Mouse (Mus musculus) forebrain, embryonic 12.5 days (tissue): ENCODE results near the gene Avil. TPM values are rescaled to one million over a fixed set of nuclear protein-coding genes. Genes with fewer than 3 reads are reported as not detected.

Experiments used
- ATAC-seq: fragments of 200-750 bp; cut with Nextera tagmentation; 2 replicates; pipeline ENCODE4 v1.8.0; 2017; ENCODE audit warnings: moderate TSS enrichment; ENCODE audit not compliant: low FRiP score
- H3K27ac ChIP-seq: fragments of 300-500 bp; sonication (generic); 2 replicates; pipeline ENCODE4 v1.5.1; 2016; ENCODE audit warnings: mild to moderate bottlenecking
- H3K27me3 ChIP-seq: fragments of 300-500 bp; sonication (generic); 2 replicates; pipeline ENCODE4 v1.6.1; 2016; ENCODE audit warnings: mild to moderate bottlenecking
- H3K36me3 ChIP-seq: fragments of 300-500 bp; sonication (generic); replicated peaks from 2 replicates; pipeline ENCODE4 v1.6.1; 2016; ENCODE audit warnings: mild to moderate bottlenecking
- H3K4me1 ChIP-seq: fragments of 300-500 bp; sonication (generic); 2 replicates; pipeline ENCODE4 v1.6.1; 2016
- H3K4me2 ChIP-seq: fragments of 300-500 bp; sonication (generic); 2 replicates; pipeline ENCODE4 v1.6.1; 2016; ENCODE audit warnings: mild to moderate bottlenecking, moderate library complexity
- H3K4me3 ChIP-seq: fragments of 300-500 bp; sonication (generic); replicated peaks from 2 replicates; pipeline ENCODE4 v1.5.1; 2016; ENCODE audit warnings: mild to moderate bottlenecking
- H3K9ac ChIP-seq: fragments of 300-500 bp; sonication (generic); 2 replicates; pipeline ENCODE4 v1.6.1; 2016; ENCODE audit warnings: mild to moderate bottlenecking
- H3K9me3 ChIP-seq: fragments of 300-500 bp; sonication (generic); 2 replicates; pipeline ENCODE4 v1.6.1; 2016
- WGBS: fragments of 180-500 bp; shearing (Covaris S2); methylation state at CpG from one replicate; pipeline ENCODE4 v1.1.7; 2016; 5-methylcytosine and 5-hydroxymethylcytosine counted together
- microRNA counts: library from miRNA; unstranded; fragments of <30 nt; microRNA quantifications from one replicate; lab custom pipeline; 2017
- microRNA-seq: library from miRNA; unstranded; fragments of <30 nt; microRNA quantifications from one replicate; pipeline ENCODE4, GENCODE M21; 2017
- polyA plus RNA-seq: library from polyadenylated mRNA; unstranded; fragments of >200 nt; fragmentation: Nextera tagmentation; extraction: Ambion mirVana; gene quantifications from 2 replicates; pipeline ENCODE4 v1.2.1, GENCODE M21; 2016

Avil gene
- polyA plus RNA-seq, 1 experiment from 2014 or later, result not detected

GRCm38 (mm10) chr10:127066519-127067018, 66.1 kb downstream of the Avil start:
- Histone ChIP-seq H3K27me3 (no peaks in the 10 kb centered on the region), H3K9ac (no peak overlapping the region), H3K36me3 (peaks cover 42% of the 10 kb centered on the region), H3K27ac (peak overlapping the region; percentile 38; the same call in 1 of the 2 replicates), H3K4me2 (no peak overlapping the region), H3K4me3 (no peak overlapping the region), H3K4me1 (peaks cover 55% of the 10 kb centered on the region), H3K9me3 (no peaks in the 10 kb centered on the region)
- WGBS, result 90% methylated on average over 14 of the region's 14 CpGs
- ATAC-seq, result no peak

GRCm38 (mm10) chr10:127068360-127069038, 68.0 kb downstream of the Avil start:
- Histone ChIP-seq H3K36me3 (peaks cover 42% of the 10 kb centered on the region), H3K27me3 (no peaks in the 10 kb centered on the region), H3K9me3 (no peaks in the 10 kb centered on the region), H3K27ac (peak overlapping the region; percentile 96; the same call in 1 of the 2 replicates), H3K4me2 (peak overlapping the region; percentile 97), H3K9ac (peak overlapping the region; percentile 80; the same call in 1 of the 2 replicates), H3K4me3 (peak overlapping the region; percentile 62), H3K4me1 (peaks cover 46% of the 10 kb centered on the region)
- WGBS, result 78% methylated on average over 9 of the region's 9 CpGs
- no peak for ATAC-seq

GRCm38 (mm10) chr10:127069281-127070189, 69.0 kb downstream of the Avil start:
- peak; percentile 69 for ATAC-seq
- Histone ChIP-seq H3K36me3 (peaks cover 41% of the 10 kb centered on the region), H3K4me3 (peak overlapping the region; percentile 62), H3K27ac (peak overlapping the region; percentile 96), H3K9me3 (no peaks in the 10 kb centered on the region), H3K27me3 (no peaks in the 10 kb centered on the region), H3K9ac (peak overlapping the region; percentile 80), H3K4me1 (peaks cover 46% of the 10 kb centered on the region), H3K4me2 (peak overlapping the region; percentile 97)
- 7% methylated on average over 30 of the region's 30 CpGs for WGBS

MicroRNA genes within 50 kb of the gene (microRNA counts, 519-probe panel; counts per million panel counts)
- microRNA mmu-miR-26a (lab: Ali Mortazavi, UCI) (2,339 counts per million, percentile 14 among the panel's probes with 10 or more counts), microRNA mmu-miR-546 (lab: Ali Mortazavi, UCI) (not detected)

Small RNA genes within 50 kb of the gene (microRNA-seq; reads per million reads assigned to microRNA genes)
- gene Mir26a-2, result 46.8 reads per million, percentile 43 among the genes with 10 or more reads in this experiment
- 0.73 reads per million for gene Mir546

Other genes with a start within 250 kb of the Avil start
- 14.2 and 14.5 TPM in 2 replicates for gene Atp23, start 99.4 kb upstream of the Avil start, polyA plus RNA-seq
- gene Ctdsp2, start 22.0 kb upstream of the Avil start, polyA plus RNA-seq, result 49.2 and 49.5 TPM in 2 replicates
- 82.7 and 82.8 TPM in 2 replicates for gene Tsfm, start 30.1 kb downstream of the Avil start, polyA plus RNA-seq
- gene Mettl1, start 40.7 kb downstream of the Avil start, polyA plus RNA-seq, result 31.4 and 35.5 TPM in 2 replicates
- 0.14 and 0.20 TPM in 2 replicates for gene Eef1akmt3, start 40.8 kb downstream of the Avil start, polyA plus RNA-seq
- 0.10 and 0.28 TPM in 2 replicates for gene Cyp27b1, start 47.5 kb downstream of the Avil start, polyA plus RNA-seq
- 3.9 and 4.2 TPM in 2 replicates for gene March9, start 59.5 kb downstream of the Avil start, polyA plus RNA-seq
- 2,431 and 2,450 TPM in 2 replicates for gene Cdk4, start 62.8 kb downstream of the Avil start, polyA plus RNA-seq
- gene Tspan31, start 69.6 kb downstream of the Avil start, polyA plus RNA-seq, result 139 and 158 TPM in 2 replicates
- gene Agap2, start 74.6 kb downstream of the Avil start, polyA plus RNA-seq, result 0.73 and 1.1 TPM in 2 replicates
- gene Os9, start 120.4 kb downstream of the Avil start, polyA plus RNA-seq, result 86.1 and 90.2 TPM in 2 replicates
- gene B4galnt1, start 164.5 kb downstream of the Avil start, polyA plus RNA-seq, result 13.3 and 14.7 TPM in 2 replicates
- 0.86 and 2.2 TPM in 2 replicates for gene Slc26a10, start 179.9 kb downstream of the Avil start, polyA plus RNA-seq
- gene Arhgef25, start 189.4 kb downstream of the Avil start, polyA plus RNA-seq, result 32.3 and 36.4 TPM in 2 replicates
- 170 and 172 TPM in 2 replicates for gene Dtx3, start 195.0 kb downstream of the Avil start, polyA plus RNA-seq
- 19.4 and 20.2 TPM in 2 replicates for gene Pip4k2c, start 210.9 kb downstream of the Avil start, polyA plus RNA-seq